25 mouse cellular contexts compared by ENCODE assay signal in genomic region chr9:61884375-61884774, GRCm38 (mm10). TPM values are rescaled to one million over a fixed set of nuclear protein-coding genes. Genes with fewer than 3 reads are reported as not detected.
DNase-seq lines count a peak whose midpoint lies in the region; ATAC-seq and TF ChIP-seq lines count a peak whose summit lies in the region.
"Had no signal": no experiment of that assay in that cellular context is flagged by ENCODE, and none has a peak within 500 bp of the region (broad histone marks: within the 10 kb centered on the region; RNA-seq: fewer than 3 reads in every experiment).

No protein-coding gene starts in this region.

- TF ChIP-seq POLR2A in thymus, adult 2 months (IDR thresholded peaks at IDR 0.05; ENCODE audit: control insufficient read depth, extremely low read depth, insufficient read depth, low read length, poor library complexity) = no peak

- peaks cover 5% of the 10 kb centered on the region; the same call in 1 of the 2 replicates for H3K27me3 ChIP-seq in embryonic facial prominence, embryonic 13.5 days
- H3K27me3 ChIP-seq in embryonic facial prominence, embryonic 10.5 days (replicated peaks; ENCODE audit: low read depth, poor library complexity, severe bottlenecking) = peaks cover 6% of the 10 kb centered on the region; the same call in 1 of the 2 replicates
- peaks cover 19% of the 10 kb centered on the region for H3K27me3 ChIP-seq in hindbrain, embryonic 10.5 days (ENCODE audit: insufficient read depth, poor library complexity, severe bottlenecking)
- H3K27me3 ChIP-seq in hindbrain, embryonic 11.5 days (ENCODE audit: control insufficient read depth, insufficient read depth, low read length) = no peaks in the 10 kb centered on the region
- H3K27me3 ChIP-seq in forebrain, embryonic 13.5 days = no peaks in the 10 kb centered on the region
- H3K27me3 ChIP-seq in thymus, adult 2 months (ENCODE audit: control insufficient read depth, insufficient read depth, low read length) = no peaks in the 10 kb centered on the region
- H3K27me3 ChIP-seq: kidney, embryonic 15.5 days; limb, embryonic 12.5 days; liver, embryonic 13.5 days had no signal

- no peaks in the 10 kb centered on the region for H3K9me3 ChIP-seq in embryonic facial prominence, embryonic 13.5 days
- no peaks in the 10 kb centered on the region for H3K9me3 ChIP-seq in embryonic facial prominence, embryonic 10.5 days
- no peaks in the 10 kb centered on the region for H3K9me3 ChIP-seq in hindbrain, embryonic 10.5 days
- no peaks in the 10 kb centered on the region for H3K9me3 ChIP-seq in hindbrain, embryonic 11.5 days (ENCODE audit: control insufficient read depth, low read length)
- no peaks in the 10 kb centered on the region for H3K9me3 ChIP-seq in forebrain, embryonic 13.5 days (replicated peaks)
- H3K9me3 ChIP-seq: kidney, embryonic 15.5 days; limb, embryonic 12.5 days; liver, embryonic 13.5 days; neural tube, embryonic 15.5 days had no signal

- H3K4me2 ChIP-seq in embryonic facial prominence, embryonic 13.5 days = no peak overlapping the region
- no peak overlapping the region for H3K4me2 ChIP-seq in hindbrain, embryonic 11.5 days (replicated peaks; ENCODE audit: low read depth, low read length)
- H3K4me2 ChIP-seq in forebrain, embryonic 13.5 days = no peak overlapping the region
- H3K4me2 ChIP-seq: kidney, embryonic 15.5 days; limb, embryonic 12.5 days; liver, embryonic 13.5 days; lung, embryonic 14.5 days; midbrain, embryonic 11.5 days; neural tube, embryonic 15.5 days had no signal

- no peak overlapping the region for H3K4me3 ChIP-seq in embryonic facial prominence, embryonic 13.5 days
- H3K4me3 ChIP-seq in embryonic facial prominence, embryonic 10.5 days = no peak overlapping the region
- H3K4me3 ChIP-seq in hindbrain, embryonic 10.5 days = no peak overlapping the region
- no peak overlapping the region for H3K4me3 ChIP-seq in hindbrain, embryonic 11.5 days (ENCODE audit: low read depth, low read length)
- H3K4me3 ChIP-seq in forebrain, embryonic 13.5 days = no peak overlapping the region
- no peak overlapping the region for H3K4me3 ChIP-seq in thymus, adult 2 months (ENCODE audit: control insufficient read depth, insufficient read depth, low read length)
- H3K4me3 ChIP-seq: erythroblast, embryonic 14.5 days; kidney, embryonic 15.5 days; limb, embryonic 12.5 days; liver, embryonic 13.5 days; neural tube, embryonic 15.5 days had no signal

- peaks cover 20% of the 10 kb centered on the region for H3K4me1 ChIP-seq in embryonic facial prominence, embryonic 13.5 days
- H3K4me1 ChIP-seq in embryonic facial prominence, embryonic 10.5 days = peaks cover 26% of the 10 kb centered on the region
- peaks cover 32% of the 10 kb centered on the region for H3K4me1 ChIP-seq in hindbrain, embryonic 10.5 days (replicated peaks)
- no peaks in the 10 kb centered on the region for H3K4me1 ChIP-seq in hindbrain, embryonic 11.5 days (replicated peaks; ENCODE audit: control insufficient read depth, insufficient read depth, low read length)
- peaks cover 35% of the 10 kb centered on the region for H3K4me1 ChIP-seq in forebrain, embryonic 13.5 days
- peaks cover 15% of the 10 kb centered on the region for H3K4me1 ChIP-seq in thymus, adult 2 months (replicated peaks; ENCODE audit: control insufficient read depth, insufficient read depth, low read length)
- H3K4me1 ChIP-seq: liver, embryonic 13.5 days had no signal

- no peak for ATAC-seq in embryonic facial prominence, embryonic 13.5 days (ENCODE audit: insufficient number of reproducible peaks, insufficient read depth, low FRiP score, low TSS enrichment, low read depth)
- no peak for ATAC-seq in hindbrain, embryonic 11.5 days (ENCODE audit: low FRiP score)
- ATAC-seq in forebrain, embryonic 13.5 days = no peak
- ATAC-seq in megakaryocyte, adult 5-6 weeks (ENCODE audit: poor library complexity, severe bottlenecking) = no peak
- ATAC-seq: CD4-positive, CD25-positive, alpha-beta regulatory T cell, adult 4 months; intestine, postnatal 0 days had no signal

- H3K9ac ChIP-seq in embryonic facial prominence, embryonic 13.5 days = no peak overlapping the region
- no peak overlapping the region for H3K9ac ChIP-seq in hindbrain, embryonic 11.5 days (ENCODE audit: low read depth, low read length)
- no peak overlapping the region for H3K9ac ChIP-seq in forebrain, embryonic 13.5 days
- H3K9ac ChIP-seq: kidney, embryonic 15.5 days; limb, embryonic 12.5 days; liver, embryonic 13.5 days; lung, embryonic 14.5 days; neural tube, embryonic 15.5 days had no signal

- WGBS in embryonic facial prominence, embryonic 13.5 days = 62% methylated on average over 7 of the region's 7 CpGs
- 85% methylated on average over 7 of the region's 7 CpGs for WGBS in embryonic facial prominence, embryonic 10.5 days
- 61% methylated on average over 7 of the region's 7 CpGs for WGBS in hindbrain, embryonic 10.5 days
- 71% methylated on average over 7 of the region's 7 CpGs for WGBS in hindbrain, embryonic 11.5 days
- WGBS in forebrain, embryonic 13.5 days = 78% methylated on average over 7 of the region's 7 CpGs
- WGBS in thymus, adult 2 months = 88% methylated on average over 7 of the region's 7 CpGs

- no peak for TF ChIP-seq CTCF in thymus, adult 2 months (IDR thresholded peaks at IDR 0.05; ENCODE audit: borderline replicate concordance, control insufficient read depth, extremely low read depth, insufficient read depth, low read length, poor library complexity)

- no peaks in the 10 kb centered on the region for H3K36me3 ChIP-seq in embryonic facial prominence, embryonic 13.5 days
- H3K36me3 ChIP-seq in embryonic facial prominence, embryonic 10.5 days (replicated peaks) = no peaks in the 10 kb centered on the region
- H3K36me3 ChIP-seq in hindbrain, embryonic 10.5 days = no peaks in the 10 kb centered on the region
- H3K36me3 ChIP-seq in hindbrain, embryonic 11.5 days (ENCODE audit: control insufficient read depth, insufficient read depth, low read length) = no peaks in the 10 kb centered on the region
- no peaks in the 10 kb centered on the region for H3K36me3 ChIP-seq in forebrain, embryonic 13.5 days (ENCODE audit: poor library complexity, severe bottlenecking)
- no peaks in the 10 kb centered on the region for H3K36me3 ChIP-seq in thymus, adult 2 months (ENCODE audit: control insufficient read depth, insufficient read depth, low read length)
- H3K36me3 ChIP-seq: kidney, embryonic 15.5 days; limb, embryonic 12.5 days; liver, embryonic 13.5 days; neural tube, embryonic 15.5 days had no signal

- DNase-seq in embryonic facial prominence, embryonic 10.5 days (ENCODE audit: low spot score) = no peak
- no peak for DNase-seq in hindbrain, embryonic 10.5 days (ENCODE audit: low spot score)
- DNase-seq in hindbrain, embryonic 11.5 days (ENCODE audit: low spot score) = no peak
- peak; percentile 83 for DNase-seq in retina, postnatal 1 day
- no peak for DNase-seq in thymus, adult 2 months
- DNase-seq: adrenal gland, postnatal 25 days; cerebellum, adult 8-10 months; gastrocnemius, postnatal 10 days; heart, adult 11 months; heart, postnatal 36 days; liver, embryonic 13.5 days; lung, embryonic 14.5 days; lung, postnatal 36 days; right cerebral cortex, postnatal 4 days had no signal

- peak overlapping the region; percentile 44 for H3K27ac ChIP-seq in embryonic facial prominence, embryonic 13.5 days
- H3K27ac ChIP-seq in embryonic facial prominence, embryonic 10.5 days (replicated peaks) = no peak overlapping the region; the same call in 1 of the 2 replicates
- H3K27ac ChIP-seq in hindbrain, embryonic 10.5 days = peak overlapping the region; percentile 37; the same call in 1 of the 2 replicates
- H3K27ac ChIP-seq in hindbrain, embryonic 11.5 days (ENCODE audit: low read depth, low read length) = no peak overlapping the region
- H3K27ac ChIP-seq in forebrain, embryonic 13.5 days = peak overlapping the region; percentile 38; the same call in 1 of the 2 replicates
- H3K27ac ChIP-seq in thymus, adult 2 months (ENCODE audit: control insufficient read depth, insufficient read depth, low read length) = no peak overlapping the region
- H3K27ac ChIP-seq: hindbrain, postnatal 0 days; kidney, embryonic 15.5 days; limb, embryonic 12.5 days; liver, embryonic 13.5 days; neural tube, embryonic 15.5 days had no signal

RNA-seq across cellular contexts. Expression of gene Rplp1, which starts 30.0 kb away (rescaled TPM):
- 1,553 and 1,557 TPM in 2 replicates for polyA plus RNA-seq in embryonic facial prominence, embryonic 13.5 days (2015; fragmentation: Nextera tagmentation; extraction: Ambion mirVana)
- 1,152 and 1,189 TPM in 2 replicates for polyA plus RNA-seq in embryonic facial prominence, embryonic 10.5 days (2016; fragmentation: Nextera tagmentation; extraction: Ambion mirVana)
- polyA plus RNA-seq in hindbrain, embryonic 10.5 days (2016; fragmentation: Nextera tagmentation; extraction: Ambion mirVana) = 1,078 and 1,182 TPM in 2 replicates
- polyA plus RNA-seq in hindbrain, embryonic 11.5 days (2014; fragmentation: Nextera tagmentation; extraction: Ambion mirVana) = 1,024 and 1,073 TPM in 2 replicates
- polyA plus RNA-seq in forebrain, embryonic 13.5 days (2015; fragmentation: Nextera tagmentation; extraction: Ambion mirVana) = 981 and 1,035 TPM in 2 replicates
- total RNA-seq in megakaryocyte, adult 5-6 weeks (2015) = 1,617 and 1,884 TPM in 2 replicates
- total RNA-seq in megakaryocyte, adult 5-6 weeks (2017) = 3,108 and 3,204 TPM in 2 replicates
- 8,905 and 10,824 TPM in 2 replicates for polyA plus RNA-seq in thymus, adult 2 months (2012; rRNA removed)

Comparison
In these comparisons a context has a peak if more than half of its experiments do, and no peak if none do; other contexts are left out.
1. H3K27ac ChIP-seq: peak in embryonic facial prominence, embryonic 13.5 days (single experiment), hindbrain, embryonic 10.5 days (single experiment) and forebrain, embryonic 13.5 days (single experiment); none in embryonic facial prominence, embryonic 10.5 days (single experiment), hindbrain, embryonic 11.5 days (single experiment) and thymus, adult 2 months (single experiment).